Mouse (Mus musculus): Measurements from ENCODE around the gene Hrh1. TPM values are rescaled to one million over a fixed set of nuclear protein-coding genes. Genes with fewer than 3 reads are reported as not detected.

Gene Hrh1
- polyA plus RNA-seq, 1 experiment from 2014 or later = not detected

DNA sequence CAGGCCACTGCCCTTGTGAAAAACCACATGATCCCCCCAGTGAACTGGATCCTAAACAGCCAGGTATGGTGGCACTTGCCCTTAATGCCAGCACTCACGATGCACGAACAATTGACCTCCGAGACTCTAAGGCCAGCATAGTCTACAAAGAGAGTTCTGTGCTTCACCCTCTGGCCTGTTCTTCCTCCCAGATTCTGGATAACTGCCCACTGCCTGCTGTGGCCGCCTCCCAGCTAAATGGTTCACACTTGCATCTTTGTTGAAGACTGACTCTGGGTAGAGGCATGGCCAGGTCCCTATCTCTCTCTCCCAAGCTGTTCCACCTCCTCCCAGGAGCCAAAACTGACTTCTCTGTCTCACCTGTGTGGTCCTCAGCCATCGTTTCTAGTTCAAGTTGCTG, 36.8 kb downstream of the Hrh1 start:
- H3K4me3 ChIP-seq (ENCODE audit: low read depth, low read length) = no peak overlapping the region
- H3K27me3 ChIP-seq (ENCODE audit: control insufficient read depth, insufficient read depth, low read length) = no peaks in the 10 kb centered on the region; the same call in 1 of the 2 replicates
- H3K4me1 ChIP-seq (ENCODE audit: control insufficient read depth, insufficient read depth, low read length) = peaks cover 12% of the 10 kb centered on the region; the same call in 1 of the 2 replicates
- H3K27ac ChIP-seq (ENCODE audit: low read depth, low read length) = no peak overlapping the region
- ATAC-seq (replicated peaks; ENCODE audit: insufficient number of reproducible peaks, low FRiP score, low TSS enrichment) = no peak
- no peak overlapping the region for H3K4me2 ChIP-seq
- H3K9ac ChIP-seq (ENCODE audit: low read depth, low read length) = no peak overlapping the region
- H3K36me3 ChIP-seq (ENCODE audit: control insufficient read depth, insufficient read depth, low read length) = no peaks in the 10 kb centered on the region
- 66% methylated on average over 5 of the region's 5 CpGs for WGBS (ENCODE audit: insufficient replicate concordance)
- H3K9me3 ChIP-seq (replicated peaks; ENCODE audit: control insufficient read depth, low read length) = no peaks in the 10 kb centered on the region

DNA sequence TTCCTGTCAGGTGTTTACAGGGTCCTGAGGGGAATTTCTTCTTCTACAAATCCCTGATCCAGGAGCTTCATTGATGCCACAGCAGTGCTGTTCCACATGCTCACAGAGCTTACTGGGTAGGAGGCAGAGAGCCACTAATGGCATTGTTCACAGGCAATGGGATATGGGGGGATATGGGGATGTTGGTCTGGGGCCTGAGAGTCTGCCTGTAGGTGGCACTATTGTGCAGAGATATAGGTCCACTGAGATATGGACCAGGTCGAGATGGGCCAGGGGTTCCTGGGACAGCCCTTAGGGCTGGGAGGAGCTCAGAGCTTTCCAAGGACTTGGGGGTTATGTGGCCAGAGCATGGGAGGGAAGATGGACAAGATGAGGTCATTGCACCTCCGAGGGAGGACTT, 42.6 kb downstream of the Hrh1 start:
- 63% methylated on average over 2 of the region's 2 CpGs for WGBS (ENCODE audit: insufficient replicate concordance)
- no peak overlapping the region for H3K4me2 ChIP-seq
- no peak overlapping the region for H3K27ac ChIP-seq (ENCODE audit: low read depth, low read length)
- H3K9me3 ChIP-seq (replicated peaks; ENCODE audit: control insufficient read depth, low read length) = peaks cover 3% of the 10 kb centered on the region; the same call in 1 of the 2 replicates
- H3K27me3 ChIP-seq (ENCODE audit: control insufficient read depth, insufficient read depth, low read length) = no peaks in the 10 kb centered on the region; the same call in 1 of the 2 replicates
- H3K4me3 ChIP-seq (ENCODE audit: low read depth, low read length) = no peak overlapping the region
- H3K9ac ChIP-seq (ENCODE audit: low read depth, low read length) = no peak overlapping the region
- no peaks in the 10 kb centered on the region for H3K4me1 ChIP-seq (ENCODE audit: control insufficient read depth, insufficient read depth, low read length)
- ATAC-seq (replicated peaks; ENCODE audit: insufficient number of reproducible peaks, low FRiP score, low TSS enrichment) = no peak
- H3K36me3 ChIP-seq (ENCODE audit: control insufficient read depth, insufficient read depth, low read length) = no peaks in the 10 kb centered on the region

DNA sequence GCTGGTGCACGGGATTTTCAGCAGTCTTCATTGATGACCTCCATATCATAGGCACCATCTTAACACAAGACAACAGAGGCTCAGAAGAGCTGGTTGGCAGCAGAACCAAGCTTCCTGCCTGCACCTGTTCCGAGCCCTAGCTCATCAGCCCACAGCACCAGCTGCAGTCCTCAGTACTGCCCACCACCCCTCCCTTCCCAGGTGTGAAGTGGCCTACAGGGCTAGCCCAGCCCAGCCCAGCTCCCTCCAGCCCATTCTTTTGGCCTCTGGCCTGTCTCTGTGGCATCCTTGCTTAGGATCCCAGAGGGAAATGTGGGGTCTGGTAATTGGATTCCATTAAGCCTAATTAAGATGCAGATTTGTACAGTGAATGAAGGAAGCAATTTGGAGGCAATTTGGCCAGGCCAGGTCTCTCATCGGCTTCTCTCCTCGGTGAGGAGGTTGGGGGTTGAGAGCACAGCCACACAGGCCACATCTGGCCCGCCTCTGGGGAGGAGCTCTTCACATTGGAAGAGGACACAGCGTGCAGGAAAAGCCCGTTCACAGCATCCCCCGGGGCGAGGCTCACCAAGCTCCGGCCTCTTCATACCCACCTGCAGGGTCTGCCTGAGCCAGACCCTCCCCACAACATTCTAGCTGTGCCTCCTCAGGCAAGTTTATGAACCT, 43.2 kb downstream of the Hrh1 start:
- no peak overlapping the region for H3K27ac ChIP-seq (ENCODE audit: low read depth, low read length)
- no peaks in the 10 kb centered on the region; the same call in 1 of the 2 replicates for H3K27me3 ChIP-seq (ENCODE audit: control insufficient read depth, insufficient read depth, low read length)
- no peak overlapping the region for H3K4me2 ChIP-seq
- peaks cover 3% of the 10 kb centered on the region; the same call in 1 of the 2 replicates for H3K9me3 ChIP-seq (replicated peaks; ENCODE audit: control insufficient read depth, low read length)
- WGBS (ENCODE audit: insufficient replicate concordance) = 48% methylated on average over 10 of the region's 10 CpGs
- no peak overlapping the region for H3K9ac ChIP-seq (ENCODE audit: low read depth, low read length)
- H3K4me1 ChIP-seq (ENCODE audit: control insufficient read depth, insufficient read depth, low read length) = no peaks in the 10 kb centered on the region
- H3K36me3 ChIP-seq (ENCODE audit: control insufficient read depth, insufficient read depth, low read length) = no peaks in the 10 kb centered on the region
- ATAC-seq (replicated peaks; ENCODE audit: insufficient number of reproducible peaks, low FRiP score, low TSS enrichment) = no peak
- H3K4me3 ChIP-seq (ENCODE audit: low read depth, low read length) = no peak overlapping the region

DNA sequence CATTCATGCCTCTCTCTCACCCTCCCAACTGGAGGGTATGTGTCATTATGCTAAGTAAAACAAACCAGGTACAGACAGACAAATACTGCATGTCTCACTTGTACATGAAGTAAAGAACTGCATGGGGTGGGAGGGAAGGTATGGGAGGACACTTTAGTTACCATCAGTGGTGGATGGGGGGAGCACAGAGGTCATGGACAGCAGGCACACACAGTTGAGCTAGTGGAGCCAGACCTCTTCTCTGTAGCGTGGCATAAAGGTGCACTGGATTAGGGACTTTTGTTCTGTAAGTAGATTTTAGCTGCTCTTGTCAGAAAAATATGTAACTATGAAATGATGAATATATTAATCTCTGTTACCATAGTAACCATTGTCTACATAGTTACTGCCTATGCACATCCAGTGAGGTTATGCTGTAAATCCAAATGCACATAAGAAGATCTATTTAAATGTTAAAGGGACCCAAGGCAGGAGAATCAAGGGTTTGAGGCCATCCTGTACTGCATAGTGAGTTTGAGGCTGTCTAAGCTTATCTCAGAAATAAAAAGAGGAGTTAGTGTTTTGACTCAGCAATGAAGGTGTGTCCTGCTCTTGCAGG, 46.6 kb downstream of the Hrh1 start:
- Histone ChIP-seq H3K9me3 (replicated peaks; ENCODE audit: control insufficient read depth, low read length) (peaks cover 3% of the 10 kb centered on the region; the same call in 1 of the 2 replicates), H3K27ac (ENCODE audit: low read depth, low read length) (no peak overlapping the region), H3K36me3 (ENCODE audit: control insufficient read depth, insufficient read depth, low read length) (no peaks in the 10 kb centered on the region), H3K4me3 (ENCODE audit: low read depth, low read length) (no peak overlapping the region), H3K4me2 (no peak overlapping the region), H3K4me1 (ENCODE audit: control insufficient read depth, insufficient read depth, low read length) (no peaks in the 10 kb centered on the region), H3K9ac (ENCODE audit: low read depth, low read length) (no peak overlapping the region), H3K27me3 (ENCODE audit: control insufficient read depth, insufficient read depth, low read length) (peaks cover 2% of the 10 kb centered on the region; the same call in 1 of the 2 replicates)
- 79% methylated on average over 1 of the region's 1 CpGs for WGBS (ENCODE audit: insufficient replicate concordance)
- no peak for ATAC-seq (replicated peaks; ENCODE audit: insufficient number of reproducible peaks, low FRiP score, low TSS enrichment)

DNA sequence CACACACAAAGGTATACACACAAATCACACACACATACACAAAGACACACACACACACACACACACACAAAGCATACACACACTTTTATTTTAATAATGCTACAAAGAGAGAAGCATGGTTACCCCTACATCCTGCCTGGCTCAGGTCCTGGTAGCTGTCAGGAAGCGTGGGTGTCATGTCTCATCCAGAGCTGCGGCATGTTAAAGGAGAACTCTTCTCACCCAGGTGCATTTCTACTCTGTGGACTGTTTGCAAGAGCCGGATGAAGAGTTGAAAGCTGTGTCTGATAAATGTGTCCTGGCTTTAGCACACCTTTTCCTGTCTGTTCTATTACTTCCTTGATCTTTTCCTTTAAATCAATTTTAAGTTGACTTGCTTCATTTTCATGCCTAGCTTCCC, 47.2 kb downstream of the Hrh1 start:
- H3K4me1 ChIP-seq (ENCODE audit: control insufficient read depth, insufficient read depth, low read length) = no peaks in the 10 kb centered on the region
- H3K9ac ChIP-seq (ENCODE audit: low read depth, low read length) = no peak overlapping the region
- no peak overlapping the region for H3K4me2 ChIP-seq
- no peak for ATAC-seq (replicated peaks; ENCODE audit: insufficient number of reproducible peaks, low FRiP score, low TSS enrichment)
- no peaks in the 10 kb centered on the region for H3K36me3 ChIP-seq (ENCODE audit: control insufficient read depth, insufficient read depth, low read length)
- H3K27me3 ChIP-seq (ENCODE audit: control insufficient read depth, insufficient read depth, low read length) = peaks cover 2% of the 10 kb centered on the region; the same call in 1 of the 2 replicates
- WGBS (ENCODE audit: insufficient replicate concordance) = 67% methylated on average over 3 of the region's 3 CpGs
- peaks cover 3% of the 10 kb centered on the region; the same call in 1 of the 2 replicates for H3K9me3 ChIP-seq (replicated peaks; ENCODE audit: control insufficient read depth, low read length)
- H3K4me3 ChIP-seq (ENCODE audit: low read depth, low read length) = no peak overlapping the region
- no peak overlapping the region for H3K27ac ChIP-seq (ENCODE audit: low read depth, low read length)

DNA sequence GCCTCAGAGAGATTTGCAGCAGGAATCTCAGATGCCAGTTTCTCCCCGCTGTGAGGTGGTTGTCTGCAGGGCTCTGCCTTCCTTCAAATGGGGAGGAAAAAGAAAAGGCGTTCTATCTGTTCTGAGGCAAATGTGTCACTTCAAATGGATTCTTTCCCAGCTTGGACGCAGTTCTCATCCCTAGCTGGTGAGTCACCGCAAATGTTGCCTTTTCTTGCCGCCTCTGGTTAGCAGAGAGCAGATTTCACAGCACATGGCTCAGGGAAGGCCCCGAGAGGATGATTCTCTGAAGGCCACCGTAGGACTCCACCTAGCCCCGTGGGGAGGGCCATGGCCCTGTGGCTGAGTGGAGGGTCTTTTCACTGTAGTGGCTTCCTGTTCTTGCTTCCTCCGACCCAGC, 51.2 kb downstream of the Hrh1 start:
- Histone ChIP-seq H3K4me1 (ENCODE audit: control insufficient read depth, insufficient read depth, low read length) (no peaks in the 10 kb centered on the region), H3K27ac (ENCODE audit: low read depth, low read length) (no peak overlapping the region), H3K4me3 (ENCODE audit: low read depth, low read length) (no peak overlapping the region), H3K9me3 (replicated peaks; ENCODE audit: control insufficient read depth, low read length) (no peaks in the 10 kb centered on the region), H3K36me3 (ENCODE audit: control insufficient read depth, insufficient read depth, low read length) (no peaks in the 10 kb centered on the region), H3K27me3 (ENCODE audit: control insufficient read depth, insufficient read depth, low read length) (peaks cover 2% of the 10 kb centered on the region; the same call in 1 of the 2 replicates), H3K9ac (ENCODE audit: low read depth, low read length) (no peak overlapping the region), H3K4me2 (no peak overlapping the region)
- ATAC-seq (replicated peaks; ENCODE audit: insufficient number of reproducible peaks, low FRiP score, low TSS enrichment) = no peak
- WGBS (ENCODE audit: insufficient replicate concordance) = 55% methylated on average over 9 of the region's 9 CpGs

DNA sequence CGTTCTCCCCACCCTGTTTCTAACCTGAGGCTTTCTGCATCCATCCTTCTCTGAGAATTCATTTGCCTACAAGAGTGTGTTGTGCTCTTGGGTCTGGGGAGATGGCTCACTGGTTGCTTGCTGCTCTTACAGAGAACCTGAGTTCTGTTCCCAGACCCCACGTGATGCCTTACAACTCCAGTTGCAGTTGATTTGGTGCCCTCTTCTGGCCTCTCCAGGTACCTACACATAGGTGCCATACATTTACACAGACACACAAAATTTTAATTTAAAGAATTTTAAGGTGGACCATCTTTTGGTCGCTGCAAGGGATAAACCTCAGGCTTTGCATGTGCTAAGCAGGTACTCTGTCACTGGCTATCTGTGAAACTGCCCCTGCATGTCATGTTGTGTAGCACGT, 57.5 kb downstream of the Hrh1 start:
- Histone ChIP-seq H3K9me3 (replicated peaks; ENCODE audit: control insufficient read depth, low read length) (no peaks in the 10 kb centered on the region; the same call in 1 of the 2 replicates), H3K36me3 (ENCODE audit: control insufficient read depth, insufficient read depth, low read length) (no peaks in the 10 kb centered on the region), H3K9ac (ENCODE audit: low read depth, low read length) (no peak overlapping the region), H3K4me2 (no peak overlapping the region), H3K27me3 (ENCODE audit: control insufficient read depth, insufficient read depth, low read length) (no peaks in the 10 kb centered on the region), H3K27ac (ENCODE audit: low read depth, low read length) (no peak overlapping the region), H3K4me3 (ENCODE audit: low read depth, low read length) (no peak overlapping the region), H3K4me1 (ENCODE audit: control insufficient read depth, insufficient read depth, low read length) (no peaks in the 10 kb centered on the region)
- no peak for ATAC-seq (replicated peaks; ENCODE audit: insufficient number of reproducible peaks, low FRiP score, low TSS enrichment)
- WGBS (ENCODE audit: insufficient replicate concordance) = 84% methylated on average over 4 of the region's 4 CpGs

DNA sequence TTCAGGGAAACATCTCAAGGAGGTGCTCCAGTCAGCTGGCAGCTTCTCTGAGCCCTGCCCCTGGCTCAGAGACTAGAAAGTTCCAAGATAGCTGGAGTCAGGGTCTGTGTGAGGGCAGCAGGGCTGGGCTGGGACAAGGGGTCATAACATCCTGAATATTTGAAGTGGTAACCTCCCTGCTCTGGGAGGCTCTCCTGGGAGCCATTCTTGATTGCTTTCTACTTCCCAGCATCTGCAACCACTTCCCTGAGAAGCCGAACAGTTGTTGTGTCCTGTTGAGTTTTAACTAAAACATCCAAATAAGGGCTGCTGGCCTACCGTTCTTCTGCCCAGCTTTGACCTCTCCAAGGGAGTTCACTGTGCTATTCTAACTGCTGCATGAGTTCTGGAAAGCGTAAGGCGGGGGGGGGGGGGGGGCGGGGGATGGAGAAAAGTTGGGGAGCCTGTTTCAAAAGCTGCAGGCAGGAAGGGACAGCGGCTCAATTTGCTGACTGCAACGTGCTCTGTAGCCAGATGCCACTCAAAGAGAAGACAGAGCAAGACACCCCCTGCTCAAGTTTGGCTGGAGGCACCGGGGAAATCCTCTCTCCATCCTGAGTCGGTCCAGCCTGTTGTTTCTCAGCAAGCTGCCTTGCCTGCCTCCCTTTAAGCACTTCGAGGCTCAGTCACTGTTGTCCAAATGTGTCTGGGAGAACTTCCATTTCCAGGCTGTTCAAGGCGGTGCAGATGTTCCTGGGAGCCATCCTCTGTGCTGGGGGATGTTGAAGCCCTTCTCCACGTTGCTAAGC, 58.7 kb downstream of the Hrh1 start:
- H3K4me3 ChIP-seq (ENCODE audit: low read depth, low read length) = no peak overlapping the region
- no peak for ATAC-seq (replicated peaks; ENCODE audit: insufficient number of reproducible peaks, low FRiP score, low TSS enrichment)
- WGBS (ENCODE audit: insufficient replicate concordance) = 56% methylated on average over 12 of the region's 12 CpGs

More for the DNA sequence above, 58.7 kb downstream of the Hrh1 start:
- Histone ChIP-seq H3K36me3 (ENCODE audit: control insufficient read depth, insufficient read depth, low read length) (no peaks in the 10 kb centered on the region), H3K27ac (ENCODE audit: low read depth, low read length) (no peak overlapping the region), H3K9me3 (replicated peaks; ENCODE audit: control insufficient read depth, low read length) (no peaks in the 10 kb centered on the region; the same call in 1 of the 2 replicates), H3K4me2 (no peak overlapping the region), H3K27me3 (ENCODE audit: control insufficient read depth, insufficient read depth, low read length) (no peaks in the 10 kb centered on the region), H3K4me1 (ENCODE audit: control insufficient read depth, insufficient read depth, low read length) (no peaks in the 10 kb centered on the region), H3K9ac (ENCODE audit: low read depth, low read length) (no peak overlapping the region)

Measured in heart, embryonic 11.5 days (tissue).